Mouse (Mus musculus) spleen, adult 2 months (tissue): ENCODE measurements around the gene Pak7. TPM values are rescaled to one million over a fixed set of nuclear protein-coding genes. Genes with fewer than 3 reads are reported as not detected.

Experiments
- DNase-seq, 2 experiments: peaks; one replicate each; pipeline versions ENCODE4 v3.0.0 to v3.0.0-alpha.2; 2012 to 2021; ENCODE audit warnings: low spot score in 2 of 2, low read depth in 1 of 2
- H3K27ac ChIP-seq: fragments of 200-500 bp; 2 replicates; pipeline ENCODE4 v1.5.1; 2012; ENCODE audit warnings: low read length, inconsistent platforms; ENCODE audit not compliant: insufficient read depth
- H3K27me3 ChIP-seq: fragments of 200-500 bp; 2 replicates; pipeline ENCODE4 v1.6.1; 2012; ENCODE audit warnings: mild to moderate bottlenecking, moderate library complexity, low read length, inconsistent platforms; ENCODE audit not compliant: control insufficient read depth, insufficient read depth
- H3K36me3 ChIP-seq: fragments of 200-500 bp; 2 replicates; pipeline ENCODE4 v1.6.1; 2012; ENCODE audit warnings: mild to moderate bottlenecking, low read length, inconsistent platforms; ENCODE audit not compliant: control insufficient read depth, insufficient read depth
- H3K4me1 ChIP-seq: fragments of 200-500 bp; 2 replicates; pipeline ENCODE4 v1.6.1; 2011; ENCODE audit warnings: inconsistent platforms; ENCODE audit not compliant: control insufficient read depth, insufficient read depth, insufficient read length
- H3K4me3 ChIP-seq: fragments of 200-500 bp; 2 replicates; pipeline ENCODE4 v1.5.1; 2011; ENCODE audit warnings: mild to moderate bottlenecking, inconsistent platforms; ENCODE audit not compliant: insufficient read depth, insufficient read length; ENCODE audit errors: extremely low read depth
- CTCF ChIP-seq: fragments of 200-500 bp; IDR thresholded peaks from 2 replicates; pipeline ENCODE4 v1.5.1; 2011; ENCODE audit warnings: mild to moderate bottlenecking, inconsistent platforms; ENCODE audit not compliant: insufficient read depth, insufficient read length, insufficient replicate concordance; ENCODE audit errors: extremely low read depth
- POLR2A ChIP-seq: fragments of 200-500 bp; IDR thresholded peaks from 2 replicates; pipeline ENCODE4 v1.6.1; 2011; ENCODE audit warnings: low read depth, low read length, inconsistent platforms
- WGBS: fragments of 180-500 bp; shearing (Covaris S2); methylation state at CpG from one replicate; pipeline ENCODE4 v1.1.7; 2018; 5-methylcytosine and 5-hydroxymethylcytosine counted together
- polyA plus RNA-seq: library from polyadenylated mRNA; depleted of rRNA; stranded (reverse); fragments of >200 nt; gene quantifications from 2 replicates; pipeline ENCODE4 v1.2.3, GENCODE M21; 2012; rRNA removed

Gene Pak7
- polyA plus RNA-seq, 1 experiment: not detected

GRCm38 (mm10) chr2:136048464-136048863, 339.3 kb downstream of the Pak7 start:
- no peak for DNase-seq
- Histone ChIP-seq H3K4me3 (no peak overlapping the region), H3K4me1 (no peaks in the 10 kb centered on the region), H3K36me3 (no peaks in the 10 kb centered on the region), H3K27ac (no peak overlapping the region), H3K27me3 (no peaks in the 10 kb centered on the region)
- TF ChIP-seq CTCF (no peak), POLR2A (no peak)
- WGBS: 86% methylated on average over 4 of the region's 4 CpGs

Other genes with a start within 250 kb of the Pak7 start
- 0.05 TPM in 1 of 2 replicates, not detected in the other for gene Ankef1, start 113.9 kb upstream of the Pak7 start, polyA plus RNA-seq